Comparison of ENCODE assay signal across 34 mouse cellular contexts in genomic region chr6:124517733-124518132, GRCm38 (mm10). TPM values are rescaled to one million over a fixed set of nuclear protein-coding genes. Genes with fewer than 3 reads are reported as not detected.
"Had no signal": no experiment of that assay in that cellular context is flagged by ENCODE, and none has a peak within 500 bp of the region (broad histone marks: within the 10 kb centered on the region; RNA-seq: fewer than 3 reads in every experiment).

No protein-coding gene starts in this region.

RNA-seq across cellular contexts. Expression of gene C1ra, which starts 5.5 kb away (rescaled TPM):
- total RNA-seq: megakaryocyte-erythroid progenitor cell, adult 5-6 weeks had no signal
- polyA plus RNA-seq: midbrain, embryonic 11.5 days had no signal

RNA-seq across cellular contexts. Expression of gene C1s1, which starts 24.4 kb away (rescaled TPM):
- total RNA-seq: megakaryocyte progenitor cell, adult 5-6 weeks; megakaryocyte-erythroid progenitor cell, adult 5-6 weeks; monocyte, adult 5-6 weeks had no signal
- polyA plus RNA-seq: macrophage had no signal

RNA-seq across cellular contexts. Expression of gene C1rl, which starts 24.8 kb away (rescaled TPM):
- total RNA-seq: midbrain, postnatal 0 days had no signal

RNA-seq across cellular contexts. Expression of gene C1rb, which starts 52.4 kb away (rescaled TPM):
- total RNA-seq: left cerebral cortex, adult 8-10 months; left cerebral cortex, postnatal 10 days; left cerebral cortex, postnatal 4 days; megakaryocyte progenitor cell, adult 5-6 weeks; megakaryocyte, adult 5-6 weeks; megakaryocyte-erythroid progenitor cell, adult 5-6 weeks; midbrain, postnatal 0 days; monocyte, adult 5-6 weeks had no signal
- polyA plus RNA-seq: limb, embryonic 10.5 days; limb, embryonic 11.5 days; limb, embryonic 12.5 days; limb, embryonic 13.5 days; limb, embryonic 15.5 days; liver, embryonic 11.5 days; liver, embryonic 12.5 days; liver, embryonic 13.5 days; liver, embryonic 14.5 days; liver, embryonic 15.5 days; liver, embryonic 16.5 days; liver, postnatal 0 days; lung, adult 2 months; lung, embryonic 14.5 days; lung, embryonic 15.5 days; lung, embryonic 16.5 days; macrophage; midbrain, embryonic 10.5 days; midbrain, embryonic 11.5 days; midbrain, embryonic 12.5 days; midbrain, embryonic 13.5 days; midbrain, embryonic 14.5 days; midbrain, embryonic 15.5 days; midbrain, embryonic 16.5 days; midbrain, postnatal 0 days; neural tube, embryonic 11.5 days; neural tube, embryonic 12.5 days had no signal

RNA-seq across cellular contexts. Expression of gene Clstn3, which starts 53.1 kb away (rescaled TPM):
- total RNA-seq: monocyte, adult 5-6 weeks had no signal
